Mouse (Mus musculus): ENCODE measurements around the gene Napb. TPM values are rescaled to one million over a fixed set of nuclear protein-coding genes. Genes with fewer than 3 reads are reported as not detected.

Gene Napb
- 0.32 and 2.0 TPM in 2 replicates for polyA plus RNA-seq (2012; rRNA removed; ENCODE audit: low replicate concordance)

GRCm38 (mm10) chr2:148732327-148733000 lies at the start of gene Napb:
Gene Napb (minus strand): TSS chr2:148732467.

GRCm38 (mm10) chr2:148781709-148782108 lies 49.4 kb upstream of the Napb start, which contains the start of gene 8030411F24Rik:
Gene 8030411F24Rik (plus strand): TSS chr2:148782009.

GRCm38 (mm10) chr2:148771397-148771796 lies 39.1 kb upstream of the Napb start, which contains the start of gene Cst11:
Gene Cst11 (minus strand): TSS chr2:148771497.

GRCm38 (mm10) chr2:148750058-148750457 lies 17.8 kb upstream of the Napb start, which contains the start of gene Cstl1:
Gene Cstl1 (plus strand): TSS chr2:148750358.

GRCm38 (mm10) chr2:148680775-148681291 lies 51.4 kb downstream of the Napb start, which contains the start of gene Gzf1:
Gene Gzf1 (plus strand): TSS chr2:148681023.

GRCm38 (mm10) chr2:148672199-148673096 lies 59.8 kb downstream of the Napb start, which contains the start of gene Nxt1:
Gene Nxt1 (plus strand): TSS chr2:148672601.

Other genes starting within 250 kb of the Napb start
- 14.5 and 19.0 TPM in 2 replicates for gene Nxt1, start 59.9 kb downstream of the Napb start, polyA plus RNA-seq (2012; rRNA removed; ENCODE audit: low replicate concordance)
- 11.3 and 12.8 TPM in 2 replicates for gene Gzf1, start 51.4 kb downstream of the Napb start, polyA plus RNA-seq (2012; rRNA removed; ENCODE audit: low replicate concordance)
- not detected in 2 replicates for gene Cstl1, start 17.9 kb upstream of the Napb start, polyA plus RNA-seq (2012; rRNA removed; ENCODE audit: low replicate concordance)
- gene Cst11, start 39.0 kb upstream of the Napb start, polyA plus RNA-seq (2012; rRNA removed; ENCODE audit: low replicate concordance): not detected in 2 replicates
- gene 8030411F24Rik, start 49.5 kb upstream of the Napb start, polyA plus RNA-seq (2012; rRNA removed; ENCODE audit: low replicate concordance): not detected in 2 replicates
- not detected in 2 replicates for gene Cst12, start 56.9 kb upstream of the Napb start, polyA plus RNA-seq (2012; rRNA removed; ENCODE audit: low replicate concordance)
- gene Cst8, start 66.3 kb upstream of the Napb start, polyA plus RNA-seq (2012; rRNA removed; ENCODE audit: low replicate concordance): not detected in 2 replicates
- not detected in 2 replicates for gene Cst13, start 87.6 kb upstream of the Napb start, polyA plus RNA-seq (2012; rRNA removed; ENCODE audit: low replicate concordance)
- gene Cst9, start 102.7 kb upstream of the Napb start, polyA plus RNA-seq (2012; rRNA removed; ENCODE audit: low replicate concordance): not detected in 2 replicates
- gene 9230104L09Rik, start 132.6 kb upstream of the Napb start, polyA plus RNA-seq (2012; rRNA removed; ENCODE audit: low replicate concordance): 0.80 TPM in 1 of 2 replicates, not detected in the other
- gene Cst3, start 143.2 kb upstream of the Napb start, polyA plus RNA-seq (2012; rRNA removed; ENCODE audit: low replicate concordance): 1,653 and 1,659 TPM in 2 replicates